Mouse (Mus musculus): ENCODE results near the gene Apex2.

DNA sequence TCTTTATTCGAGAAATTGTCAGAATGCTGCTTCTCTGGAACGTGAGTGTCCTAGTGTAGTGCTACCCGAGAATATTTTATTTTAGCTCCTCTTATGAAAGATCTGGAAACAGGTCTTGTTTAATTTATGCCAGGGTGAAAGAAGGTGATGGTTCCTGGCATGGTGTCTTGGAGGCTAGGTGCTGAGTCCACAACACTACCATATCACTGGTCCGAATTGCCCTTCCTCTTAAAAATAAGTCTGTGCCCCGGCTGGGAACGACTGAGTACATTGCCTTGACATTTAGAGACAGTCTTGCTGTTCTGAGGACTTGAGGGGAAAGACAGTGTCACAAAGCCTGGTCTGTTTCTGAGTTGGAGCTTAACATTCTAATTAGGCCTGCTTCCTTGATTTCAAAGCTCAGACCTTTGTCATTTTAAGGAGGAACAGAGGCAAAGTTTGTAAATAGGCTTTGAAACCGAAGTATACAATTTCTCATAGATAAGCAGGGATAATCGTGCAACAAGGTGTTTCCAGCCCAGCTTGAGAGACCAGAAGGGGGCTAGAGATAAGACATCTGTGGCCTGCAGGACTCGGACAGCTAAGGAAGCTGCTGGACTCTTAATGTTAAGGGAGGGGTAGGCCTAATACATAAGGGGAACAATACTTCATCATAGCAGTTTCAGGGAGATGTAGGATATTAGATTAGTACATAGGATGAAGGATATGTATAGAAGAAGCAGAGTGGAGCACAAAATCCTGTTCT, 5.5 kb upstream of the Apex2 start:
- TF ChIP-seq POLR2A (IDR thresholded peaks at IDR 0.05; ENCODE audit: borderline replicate concordance, extremely low read depth, low read depth, low read length) (no peak), CTCF (IDR thresholded peaks at IDR 0.05; ENCODE audit: insufficient read depth, low read length) (no peak)

Measured in lung, adult 2 months (tissue).